Mouse (Mus musculus): ENCODE data around the gene Trmt13. TPM values are rescaled to one million over a fixed set of nuclear protein-coding genes. Genes with fewer than 3 reads are reported as not detected.

Gene Trmt13
- polyA plus RNA-seq, 1 experiment from 2014 or later: 13.1 TPM

DNA sequence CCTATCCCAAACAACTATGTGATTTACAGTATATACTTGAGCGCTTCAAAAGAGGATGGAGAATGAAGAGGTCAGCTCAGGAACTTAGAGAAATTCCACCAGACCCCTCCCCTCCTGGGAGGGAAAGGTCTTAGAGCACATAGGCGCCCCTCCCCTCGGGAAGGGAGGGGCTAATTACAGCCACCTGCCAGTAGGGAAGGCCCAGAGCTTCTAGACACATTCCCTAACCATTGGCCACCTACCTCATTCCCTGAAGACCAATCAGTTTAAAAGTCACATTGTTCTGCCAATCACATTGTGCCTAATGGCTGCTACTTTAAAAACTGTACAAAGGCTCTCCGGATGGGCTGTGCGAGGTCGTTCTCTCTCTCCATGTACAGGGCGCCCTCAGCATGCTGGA is 8.3 kb upstream of the Trmt13 start:
- no peak overlapping the region for H3K4me2 ChIP-seq
- H3K9me3 ChIP-seq (replicated peaks): no peaks in the 10 kb centered on the region
- no peak for ATAC-seq
- no peak overlapping the region for H3K27ac ChIP-seq
- WGBS (ENCODE audit: insufficient replicate concordance): 81% methylated on average over 7 of the region's 7 CpGs
- H3K36me3 ChIP-seq: peaks cover 71% of the 10 kb centered on the region
- H3K27me3 ChIP-seq (replicated peaks): no peaks in the 10 kb centered on the region
- no peak overlapping the region for H3K9ac ChIP-seq
- peaks cover 16% of the 10 kb centered on the region for H3K4me1 ChIP-seq
- no peak overlapping the region for H3K4me3 ChIP-seq

GRCm38 (mm10) chr3:116620636-116621370 is 6.4 kb upstream of the Trmt13 start:
- 57% methylated on average over 7 of the region's 7 CpGs for WGBS (ENCODE audit: insufficient replicate concordance)
- ATAC-seq: peak; percentile 92
- Histone ChIP-seq H3K36me3 (peaks cover 67% of the 10 kb centered on the region), H3K4me1 (peaks cover 17% of the 10 kb centered on the region), H3K9me3 (replicated peaks) (no peaks in the 10 kb centered on the region), H3K9ac (no peak overlapping the region), H3K27me3 (replicated peaks) (no peaks in the 10 kb centered on the region), H3K4me2 (no peak overlapping the region), H3K27ac (peak overlapping the region; percentile 70; the same call in 1 of the 2 replicates), H3K4me3 (no peak overlapping the region)

GRCm38 (mm10) chr3:116618855-116619254 is 4.5 kb upstream of the Trmt13 start:
- Histone ChIP-seq H3K9ac (no peak overlapping the region), H3K36me3 (peaks cover 86% of the 10 kb centered on the region), H3K27ac (no peak overlapping the region), H3K4me1 (peaks cover 36% of the 10 kb centered on the region), H3K4me3 (no peak overlapping the region), H3K4me2 (no peak overlapping the region), H3K27me3 (replicated peaks) (no peaks in the 10 kb centered on the region), H3K9me3 (replicated peaks) (no peaks in the 10 kb centered on the region)
- 59% methylated on average over 6 of the region's 6 CpGs for WGBS (ENCODE audit: insufficient replicate concordance)
- ATAC-seq: no peak

DNA sequence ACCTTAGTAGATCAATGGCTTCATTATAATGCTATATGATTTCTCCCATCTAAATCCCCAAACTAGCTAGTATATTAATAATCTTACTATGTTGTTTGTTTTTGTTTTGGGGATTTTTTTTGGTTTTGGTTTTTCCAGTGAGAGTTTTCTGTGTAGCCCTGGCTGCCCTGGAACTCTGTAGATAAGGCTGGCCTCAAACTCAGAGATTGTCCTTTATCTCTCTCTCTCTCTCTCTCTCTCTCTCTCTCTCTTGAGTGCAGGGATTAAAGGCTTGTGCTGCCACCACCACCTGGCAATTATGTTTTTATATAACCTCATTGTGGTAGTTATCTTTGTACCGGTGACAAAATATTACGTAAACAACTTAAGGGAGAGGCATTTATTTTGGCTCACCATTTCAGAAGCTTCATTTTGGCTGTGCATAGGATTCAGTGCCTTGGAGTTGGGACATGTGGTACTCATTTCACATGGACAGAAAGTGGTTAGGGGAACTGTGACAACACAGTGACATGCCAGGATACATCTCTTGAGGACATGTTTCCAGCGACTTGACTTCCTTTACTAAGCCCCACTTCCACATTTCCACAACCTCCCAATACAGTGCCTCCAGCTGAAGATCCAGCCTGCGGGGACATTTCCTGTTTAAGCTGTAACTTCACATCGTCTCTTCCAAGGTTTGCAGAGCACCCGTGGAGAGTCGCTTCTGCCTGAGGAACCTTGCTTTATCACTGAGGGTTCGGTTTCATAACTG is 1.1 kb upstream of the Trmt13 start:
- Histone ChIP-seq H3K4me2 (no peak overlapping the region), H3K36me3 (peaks cover 79% of the 10 kb centered on the region), H3K4me1 (peaks cover 31% of the 10 kb centered on the region), H3K4me3 (no peak overlapping the region), H3K9ac (no peak overlapping the region), H3K27me3 (replicated peaks) (no peaks in the 10 kb centered on the region), H3K9me3 (replicated peaks) (no peaks in the 10 kb centered on the region), H3K27ac (no peak overlapping the region)
- no peak for ATAC-seq
- 71% methylated on average over 8 of the region's 8 CpGs for WGBS (ENCODE audit: insufficient replicate concordance)

GRCm38 (mm10) chr3:116604570-116604969 is 9.8 kb downstream of the Trmt13 start:
- Histone ChIP-seq H3K27me3 (replicated peaks) (no peaks in the 10 kb centered on the region), H3K36me3 (peaks cover 64% of the 10 kb centered on the region), H3K4me3 (no peak overlapping the region), H3K4me2 (no peak overlapping the region), H3K9me3 (replicated peaks) (no peaks in the 10 kb centered on the region), H3K9ac (no peak overlapping the region), H3K4me1 (peaks cover 1% of the 10 kb centered on the region; the same call in 1 of the 2 replicates), H3K27ac (no peak overlapping the region)
- ATAC-seq: no peak
- 84% methylated on average over 9 of the region's 9 CpGs for WGBS (ENCODE audit: insufficient replicate concordance)

DNA sequence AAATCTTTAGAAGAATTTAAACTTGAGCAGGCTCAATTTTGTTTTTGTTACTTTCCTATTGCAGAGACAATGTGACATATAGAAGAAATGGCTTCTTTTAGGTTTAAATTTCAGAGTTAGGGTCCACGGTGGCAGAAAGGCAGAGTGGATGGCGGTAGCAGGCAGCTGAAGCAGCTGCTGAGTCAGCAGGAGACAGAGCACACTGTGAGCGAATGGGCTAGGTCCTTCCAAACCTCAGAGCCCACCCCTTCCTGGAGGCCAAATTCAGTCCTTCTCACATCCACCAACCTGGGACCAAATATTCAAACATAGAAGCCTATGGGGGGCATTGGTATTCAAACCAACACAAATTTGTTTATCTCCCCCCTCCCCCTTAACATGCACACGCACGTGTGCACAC is 12.6 kb downstream of the Trmt13 start:
- Histone ChIP-seq H3K9ac (no peak overlapping the region), H3K9me3 (replicated peaks) (no peaks in the 10 kb centered on the region), H3K4me3 (no peak overlapping the region), H3K36me3 (peaks cover 44% of the 10 kb centered on the region), H3K27ac (no peak overlapping the region), H3K27me3 (replicated peaks) (no peaks in the 10 kb centered on the region), H3K4me2 (no peak overlapping the region), H3K4me1 (peaks cover 26% of the 10 kb centered on the region; the same call in 1 of the 2 replicates)
- no peak for ATAC-seq
- WGBS (ENCODE audit: insufficient replicate concordance): 91% methylated on average over 5 of the region's 5 CpGs

GRCm38 (mm10) chr3:116601005-116601404 is 13.4 kb downstream of the Trmt13 start:
- H3K9me3 ChIP-seq (replicated peaks): no peaks in the 10 kb centered on the region
- H3K4me2 ChIP-seq: no peak overlapping the region
- 69% methylated on average over 5 of the region's 5 CpGs for WGBS (ENCODE audit: insufficient replicate concordance)
- H3K36me3 ChIP-seq: peaks cover 37% of the 10 kb centered on the region
- no peak for ATAC-seq
- no peaks in the 10 kb centered on the region for H3K27me3 ChIP-seq (replicated peaks)
- no peak overlapping the region for H3K27ac ChIP-seq
- H3K9ac ChIP-seq: no peak overlapping the region
- no peak overlapping the region for H3K4me3 ChIP-seq
- H3K4me1 ChIP-seq: peaks cover 33% of the 10 kb centered on the region

DNA sequence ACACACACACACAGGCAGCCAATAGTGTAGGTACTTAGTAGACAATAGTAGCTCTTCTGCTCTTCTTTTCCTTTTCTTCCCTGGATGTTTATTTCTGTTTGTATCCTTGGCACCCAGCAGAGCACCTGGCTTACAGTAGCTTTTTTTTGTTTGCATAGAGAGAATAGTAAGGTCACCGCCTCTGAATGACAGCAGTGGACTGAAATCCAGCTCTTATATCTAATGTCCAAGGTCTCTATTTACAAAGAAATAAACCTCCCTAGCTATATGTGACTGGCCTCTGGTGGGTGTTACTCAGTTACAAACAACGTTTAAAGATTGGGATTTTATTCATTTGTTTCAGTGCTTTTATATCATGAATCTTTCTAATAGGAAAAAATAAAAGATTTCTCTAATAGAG is 14.7 kb downstream of the Trmt13 start:
- Histone ChIP-seq H3K4me3 (no peak overlapping the region), H3K4me2 (no peak overlapping the region), H3K9me3 (replicated peaks) (no peaks in the 10 kb centered on the region), H3K4me1 (peaks cover 36% of the 10 kb centered on the region), H3K9ac (no peak overlapping the region), H3K27me3 (replicated peaks) (no peaks in the 10 kb centered on the region), H3K36me3 (peaks cover 29% of the 10 kb centered on the region), H3K27ac (no peak overlapping the region)
- WGBS (ENCODE audit: insufficient replicate concordance): 80% methylated on average over 2 of the region's 2 CpGs
- no peak for ATAC-seq

GRCm38 (mm10) chr3:116595603-116595991 is 18.8 kb downstream of the Trmt13 start:
- H3K4me2 ChIP-seq: peak overlapping the region; percentile 75
- H3K27me3 ChIP-seq (replicated peaks): no peaks in the 10 kb centered on the region
- H3K4me3 ChIP-seq: peak overlapping the region; percentile 88
- no peaks in the 10 kb centered on the region for H3K9me3 ChIP-seq (replicated peaks)
- peak overlapping the region; percentile 85 for H3K27ac ChIP-seq
- H3K4me1 ChIP-seq: peaks cover 45% of the 10 kb centered on the region
- 6% methylated on average over 10 of the region's 10 CpGs for WGBS (ENCODE audit: insufficient replicate concordance)
- ATAC-seq: no peak
- H3K9ac ChIP-seq: peak overlapping the region; percentile 86
- H3K36me3 ChIP-seq: peaks cover 22% of the 10 kb centered on the region

DNA sequence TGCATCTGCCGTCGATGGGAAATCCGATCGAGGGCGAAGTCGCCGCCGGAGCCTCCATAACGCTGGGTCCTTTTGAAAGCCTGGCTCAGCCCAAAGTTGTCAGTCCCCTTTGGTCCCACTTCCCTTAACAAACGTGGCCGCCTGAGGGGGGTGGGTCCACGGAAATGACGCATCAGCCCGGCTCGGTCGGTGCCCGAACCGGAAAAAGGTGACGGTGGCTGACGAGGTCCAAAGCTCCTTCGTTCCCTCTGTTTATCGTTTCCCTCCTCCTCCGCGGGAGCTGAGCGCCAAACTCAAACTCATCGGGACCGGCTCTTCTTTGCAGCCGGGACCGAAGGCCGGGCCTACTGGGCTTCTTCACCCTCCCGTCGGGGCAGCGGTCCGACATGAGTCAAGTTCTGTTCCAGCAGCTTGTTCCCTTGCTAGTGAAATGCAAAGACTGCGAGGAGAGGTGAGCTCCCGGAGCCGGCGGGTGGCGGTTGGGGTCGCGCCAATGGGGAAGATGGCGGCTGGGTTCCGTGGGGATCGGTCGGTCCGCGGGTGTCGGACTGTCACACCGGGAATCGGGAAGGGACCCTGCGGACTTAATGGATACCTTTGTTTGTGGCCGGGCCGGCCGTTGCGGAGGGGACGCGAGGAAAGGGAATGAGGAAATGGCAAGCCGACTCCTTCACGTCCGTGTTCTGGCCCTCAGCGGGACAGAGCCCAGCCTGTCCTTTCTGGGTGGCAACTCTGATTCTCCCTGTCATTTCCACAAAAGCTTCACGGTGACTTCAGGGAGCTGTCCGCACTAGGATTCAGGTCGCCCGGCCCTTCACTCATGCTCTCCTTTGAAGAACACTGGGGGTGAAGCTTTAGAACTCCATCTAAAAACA is 19.4 kb downstream of the Trmt13 start, which contains the start of gene Sass6:
TSS of gene Sass6 (plus strand) at position 255 of the 875 bp plus-strand sequence.
- Histone ChIP-seq H3K27ac (peak within 1 kb of the TSS; percentile 85), H3K9me3 (replicated peaks) (no peaks in the 10 kb centered on the region), H3K4me2 (peak within 1 kb of the TSS; percentile 75), H3K4me3 (peak within 1 kb of the TSS; percentile 88), H3K27me3 (replicated peaks) (no peaks in the 10 kb centered on the region), H3K36me3 (peaks cover 28% of the 10 kb centered on the region), H3K4me1 (peaks cover 45% of the 10 kb centered on the region), H3K9ac (peak within 1 kb of the TSS; percentile 86)
- ATAC-seq: peak; percentile 93
- WGBS (ENCODE audit: insufficient replicate concordance): under 1% methylated on average over 65 of the region's 65 CpGs

DNA sequence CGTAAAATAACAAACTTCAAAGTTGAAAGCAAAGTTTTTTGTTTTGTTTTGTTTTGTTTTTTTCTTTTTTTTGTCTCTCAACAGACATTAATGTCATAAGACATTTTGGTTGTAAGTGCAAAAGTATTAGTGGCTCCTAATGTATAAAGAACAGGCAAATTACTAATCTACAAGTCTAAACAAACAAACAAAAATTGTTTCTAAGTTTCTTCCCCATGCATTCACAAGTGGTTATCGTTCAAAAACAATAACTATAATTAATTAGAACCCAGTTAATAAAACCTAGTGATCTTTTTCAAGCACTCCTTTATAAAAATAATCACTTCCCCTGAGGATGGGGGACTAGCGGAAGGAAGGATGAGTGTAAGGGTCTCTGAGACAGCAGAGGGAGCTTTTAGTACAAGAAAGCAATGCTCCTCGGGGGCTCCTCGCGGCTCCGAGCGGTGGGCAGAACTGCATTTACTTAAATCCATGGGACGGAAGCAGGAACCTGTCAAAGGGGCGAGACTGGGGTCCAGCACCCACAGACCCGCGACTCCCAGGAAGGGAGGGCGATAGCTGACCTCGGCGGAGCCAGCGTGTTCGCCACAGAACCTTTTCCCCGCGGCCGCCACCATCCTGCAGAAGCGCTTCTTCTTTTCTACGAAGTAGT is 20.2 kb downstream of the Trmt13 start:
- H3K27ac ChIP-seq: peak overlapping the region; percentile 85
- peak; percentile 67 for ATAC-seq
- 1% methylated on average over 22 of the region's 22 CpGs for WGBS (ENCODE audit: insufficient replicate concordance)

More for the DNA sequence above, 20.2 kb downstream of the Trmt13 start:
- Histone ChIP-seq H3K4me2 (peak overlapping the region; percentile 75), H3K4me3 (peak overlapping the region; percentile 88), H3K36me3 (peaks cover 33% of the 10 kb centered on the region), H3K27me3 (replicated peaks) (no peaks in the 10 kb centered on the region), H3K9ac (peak overlapping the region; percentile 86), H3K4me1 (peaks cover 40% of the 10 kb centered on the region), H3K9me3 (replicated peaks) (no peaks in the 10 kb centered on the region)
